Mouse (Mus musculus) right cerebral cortex, postnatal 10 days (tissue): ENCODE measurements around the gene Lrrc8d.
A peak's percentile ranks its signal among the peaks of the same experiment; 100 is the strongest.
"Not testable (repeated sequence)": the region's sequence is repeated elsewhere in the genome, so short reads cannot be mapped to it uniquely, and the experiment has no call there.

ENCODE experiments used
- DNase-seq, 2 experiments: peaks; one replicate each; pipeline ENCODE4 v3.0.0; 2021; ENCODE audit warnings: low spot score in 2 of 2

The Lrrc8d gene

DNA sequence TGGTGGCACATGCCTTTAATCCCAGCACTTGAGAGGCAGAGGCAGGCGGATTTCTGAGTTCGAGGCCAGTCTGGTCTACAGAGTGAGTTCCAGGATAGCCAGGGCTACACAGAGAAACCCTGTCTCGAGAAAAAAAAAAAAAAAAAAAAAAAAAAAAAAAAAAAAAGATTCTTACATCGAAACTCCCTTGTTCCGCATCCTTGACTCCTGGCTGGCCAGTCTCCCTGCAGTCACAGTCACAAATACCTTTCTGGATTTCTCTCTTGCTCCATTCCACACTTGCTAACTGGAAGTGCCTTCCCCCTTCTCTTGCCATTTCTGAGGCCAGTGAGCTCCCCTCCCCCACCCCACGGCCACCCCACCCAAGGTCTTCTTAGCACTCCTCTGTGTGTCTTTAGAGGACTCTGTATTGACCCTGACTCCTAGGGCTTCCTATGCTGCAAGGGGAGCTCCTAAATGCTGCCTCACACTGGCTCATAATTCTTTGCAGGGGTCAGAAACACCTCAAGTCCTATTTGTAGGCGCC lies 13.9 kb upstream of the Lrrc8d start:
- not testable (repeated sequence) for DNase-seq

- DNase-seq, result no peak
These were observed 13.3 kb upstream of the Lrrc8d start for GRCm38 (mm10) chr5:105686331-105686995.

DNA sequence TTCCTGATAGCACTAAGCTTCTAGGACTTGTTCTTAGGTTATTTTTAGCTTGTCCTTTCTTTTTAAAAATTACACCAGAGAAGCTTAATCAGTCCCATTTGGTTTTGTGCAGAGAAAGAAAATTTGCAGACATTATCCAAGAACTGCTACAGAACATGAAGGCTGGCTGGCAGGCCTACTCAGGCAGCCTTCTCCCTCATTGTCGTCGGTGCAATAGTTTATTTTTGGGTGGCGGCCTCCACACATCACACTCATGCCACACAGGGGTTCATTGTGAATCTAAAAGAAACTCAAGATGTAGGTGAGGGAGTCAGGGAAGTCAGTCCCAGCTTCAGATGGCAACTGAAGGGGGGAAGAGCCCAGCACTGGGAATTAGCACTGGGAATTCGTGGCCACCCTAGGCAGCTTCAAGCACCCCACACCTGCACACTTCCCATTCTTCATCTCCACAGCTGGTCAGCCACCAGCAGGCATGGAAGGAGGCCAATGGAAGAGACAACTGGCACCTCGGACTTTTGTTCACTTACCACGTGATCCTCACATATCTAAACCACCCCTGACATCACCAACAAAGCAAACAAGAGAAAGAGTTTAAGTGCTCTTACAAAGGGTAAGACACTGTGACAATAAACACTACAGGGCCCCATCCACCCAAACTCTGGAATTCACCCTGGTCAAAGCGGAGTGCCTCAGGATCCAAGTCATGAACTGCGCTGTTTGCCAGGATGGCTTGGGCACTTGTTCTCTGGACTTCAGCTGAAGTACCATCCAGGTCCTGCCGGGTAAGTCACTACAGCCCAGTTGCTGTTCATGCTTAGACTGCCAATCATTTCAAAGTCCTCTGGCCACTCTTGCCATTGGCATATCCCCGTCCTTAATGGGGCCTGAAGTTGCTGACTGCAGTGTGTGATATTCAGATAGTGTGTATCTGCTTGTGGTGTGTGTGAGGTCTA lies 9.0 kb upstream of the Lrrc8d start:
- no peak for DNase-seq

- DNase-seq, result no peak
These were observed 8.1 kb upstream of the Lrrc8d start for GRCm38 (mm10) chr5:105691645-105692044.

DNA sequence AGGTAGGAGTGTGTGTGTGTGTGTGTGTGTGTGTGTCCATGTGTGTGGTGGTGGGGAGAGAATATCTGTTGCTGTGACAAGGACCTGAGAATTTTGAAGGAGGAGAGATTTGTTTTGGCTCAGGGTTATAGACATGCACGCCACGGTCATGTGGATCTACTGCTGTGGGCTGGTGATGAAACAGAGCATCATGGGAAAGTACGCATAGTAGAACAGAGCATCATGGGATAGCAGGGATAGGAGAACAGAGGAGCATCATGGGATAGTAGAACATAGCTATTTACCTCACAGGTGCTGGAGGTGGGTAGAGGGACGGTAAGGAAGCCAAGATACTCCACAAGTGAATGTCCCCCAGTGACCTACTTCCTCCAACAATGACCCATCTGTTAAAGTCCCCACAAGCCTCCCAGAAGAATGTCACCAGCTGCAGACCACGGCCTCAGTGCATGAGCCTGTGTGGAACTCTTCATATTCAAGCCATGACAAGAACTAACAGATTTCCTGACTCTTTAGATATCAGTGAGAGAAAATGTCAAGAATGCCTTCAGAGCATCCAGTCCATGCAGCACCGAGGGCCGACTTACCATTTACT lies 5.3 kb upstream of the Lrrc8d start:
- no peak for DNase-seq

DNA sequence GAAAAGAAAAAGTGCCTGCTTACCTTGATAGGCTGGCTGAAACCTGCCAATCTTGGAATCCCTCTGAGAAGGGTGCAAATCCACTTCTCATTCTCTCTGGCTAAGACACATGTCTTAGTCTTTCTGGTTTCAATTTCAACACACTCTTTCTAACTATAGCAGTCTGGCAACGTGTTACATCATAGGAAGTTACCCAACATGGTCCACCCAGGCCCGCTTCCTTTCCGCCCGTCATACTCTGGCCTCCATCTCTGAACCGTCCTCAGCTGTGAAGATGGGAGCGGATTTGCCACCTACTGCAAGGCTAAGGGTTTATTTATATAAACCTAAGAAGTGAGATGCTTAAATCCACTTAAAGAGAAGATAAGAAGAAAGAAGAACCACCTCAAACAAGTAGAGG lies 3.7 kb upstream of the Lrrc8d start:
- DNase-seq, result no peak

- DNase-seq, result no peak
These were observed 1.9 kb upstream of the Lrrc8d start for GRCm38 (mm10) chr5:105697886-105698285.

DNA sequence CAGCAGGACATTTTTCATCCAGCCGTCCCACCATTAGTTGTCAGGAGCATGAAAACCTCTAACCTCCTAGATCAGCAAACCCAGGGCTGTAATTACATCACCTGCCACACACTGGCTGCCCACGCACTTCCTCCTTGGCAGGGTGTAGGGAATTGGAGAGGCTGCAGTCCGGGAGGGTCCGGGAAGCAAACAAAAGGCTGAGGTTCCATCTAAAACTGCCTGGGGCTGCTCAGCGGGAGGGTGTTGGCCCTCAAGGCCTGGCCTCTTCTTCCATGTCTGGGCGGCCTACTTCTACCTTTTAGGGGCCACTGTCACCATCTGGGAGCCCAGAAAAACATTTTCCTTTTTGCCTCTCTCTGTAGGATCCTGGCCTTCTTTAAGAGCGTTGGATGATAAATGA lies 1.1 kb upstream of the Lrrc8d start:
- no peak for DNase-seq

- DNase-seq, result peak; percentile 82 to 83
These were observed 492 bp downstream of the Lrrc8d start for GRCm38 (mm10) chr5:105700070-105700851.

DNA sequence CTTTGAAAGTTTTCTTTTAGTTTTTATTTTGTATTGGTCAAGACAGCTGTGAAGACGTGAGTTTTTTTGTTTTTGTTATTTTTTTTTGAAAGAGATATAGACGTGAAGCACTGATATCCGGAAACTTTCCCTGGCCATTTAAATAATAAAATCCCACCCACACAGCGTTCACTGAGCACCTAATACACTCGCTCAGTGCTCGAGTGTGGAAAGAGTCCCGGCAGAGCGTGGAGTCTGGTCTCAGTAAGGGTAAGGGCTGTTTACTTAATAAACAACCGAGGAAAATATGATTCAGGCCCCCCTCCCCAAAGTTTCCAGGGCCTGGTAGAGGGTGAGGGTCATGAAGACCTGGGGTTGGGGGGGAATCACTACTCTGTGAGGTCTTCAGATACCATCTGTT lies 1.6 kb downstream of the Lrrc8d start:
- DNase-seq, result no peak

- DNase-seq, result no peak
These were observed 2.1 kb downstream of the Lrrc8d start for GRCm38 (mm10) chr5:105701844-105702243.

DNA sequence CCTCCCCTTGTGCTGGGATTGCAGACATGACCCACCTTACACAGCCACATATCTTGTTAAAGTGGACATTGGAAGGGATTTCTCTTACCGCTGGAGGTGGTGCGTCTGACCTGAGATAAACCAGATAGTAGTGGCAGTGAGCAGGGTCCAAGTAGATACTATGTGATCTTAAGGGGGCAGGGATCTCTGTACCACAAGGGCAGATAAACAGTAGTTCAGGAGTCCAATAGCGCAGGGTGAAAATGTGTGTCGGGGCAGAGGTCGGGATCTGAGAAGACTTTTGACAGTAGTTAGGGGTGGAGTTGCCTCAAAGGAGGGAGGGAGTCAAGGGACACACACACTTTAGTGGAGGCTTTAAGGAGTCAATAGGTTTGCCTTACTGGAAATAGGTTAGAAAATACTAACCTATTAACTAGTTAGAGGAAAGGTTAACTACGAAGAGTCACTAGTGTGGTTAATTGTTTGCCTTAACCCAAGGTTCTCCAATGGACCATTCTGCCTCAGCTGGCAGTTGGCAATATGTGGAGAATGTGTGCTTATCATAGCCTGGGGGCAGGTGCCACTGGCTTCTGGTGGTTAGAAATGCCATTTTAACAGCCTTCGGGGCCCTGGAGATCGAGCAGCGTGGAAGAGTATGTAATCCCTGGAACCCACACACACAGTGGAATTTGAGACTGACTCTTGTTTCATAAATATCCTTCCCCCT lies 3.0 kb downstream of the Lrrc8d start:
- no peak for DNase-seq

GRCm38 (mm10) chr5:105703286-105703655 lies 3.5 kb downstream of the Lrrc8d start:
- no peak for DNase-seq

DNA sequence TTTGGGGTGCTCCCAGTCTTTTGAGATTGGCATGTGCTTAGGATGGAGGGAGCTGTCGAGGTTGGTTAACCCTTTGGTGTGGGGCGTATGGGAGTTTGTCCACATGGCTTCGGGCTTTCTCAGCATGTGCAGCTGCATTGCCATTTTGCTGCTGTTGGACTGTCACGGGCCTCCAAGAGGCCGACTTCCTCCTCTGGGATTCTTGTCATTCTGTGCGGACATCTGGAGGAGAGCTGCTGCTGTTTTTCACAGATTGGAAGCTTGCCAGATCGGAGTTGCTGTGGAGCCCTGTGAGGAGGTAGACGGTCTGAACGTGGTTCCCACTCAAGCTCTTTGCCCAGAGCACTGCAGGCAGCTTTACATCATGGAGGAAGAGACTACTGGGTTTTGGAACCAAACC lies 4.8 kb downstream of the Lrrc8d start:
- DNase-seq, result peak in 1 of 2 experiments; percentile 54

DNA sequence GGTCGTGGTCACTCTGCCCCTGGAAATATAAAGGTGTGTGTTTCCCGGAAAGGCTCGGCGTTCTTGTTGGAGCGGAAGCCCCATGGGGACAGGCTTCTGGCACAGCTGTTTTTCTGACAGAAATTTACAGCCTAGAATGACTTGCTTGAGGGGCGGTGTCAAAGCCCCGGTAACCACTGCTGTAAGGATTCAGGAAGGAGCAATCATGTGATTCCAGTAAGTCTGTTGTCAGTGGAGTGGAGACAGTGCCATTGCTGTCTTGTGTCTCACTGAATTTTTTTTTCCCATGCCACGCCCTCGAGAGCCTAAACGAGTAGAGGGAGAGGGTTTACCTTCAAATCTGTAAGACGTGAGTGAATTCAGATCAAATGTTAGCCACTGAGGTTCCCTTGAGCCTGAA lies 6.9 kb downstream of the Lrrc8d start:
- DNase-seq, result no peak

DNA sequence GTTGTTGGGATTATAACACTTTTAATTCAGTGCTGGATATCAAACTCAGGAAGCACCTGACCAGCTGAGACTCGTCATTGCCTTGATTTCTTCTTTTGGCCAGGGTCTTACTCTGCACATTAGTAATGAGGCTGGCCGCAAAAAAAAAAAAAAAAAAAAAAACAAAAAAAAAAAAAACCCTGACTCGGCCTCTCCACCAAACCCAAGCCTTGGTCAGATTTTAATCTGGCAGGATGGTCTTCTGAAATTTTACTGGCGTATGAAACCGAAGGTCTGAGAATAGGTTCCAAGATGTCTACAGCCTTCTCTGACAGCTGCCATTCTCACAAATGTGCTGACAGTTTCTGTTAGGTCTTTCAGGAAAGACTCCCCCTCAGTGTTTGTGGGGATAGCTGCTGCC lies 8.5 kb downstream of the Lrrc8d start:
- DNase-seq, result no peak

- no peak for DNase-seq
These were observed 10.7 kb downstream of the Lrrc8d start for GRCm38 (mm10) chr5:105710473-105710872.

- no peak for DNase-seq
These were observed 14.7 kb downstream of the Lrrc8d start for GRCm38 (mm10) chr5:105714446-105714845.

DNA sequence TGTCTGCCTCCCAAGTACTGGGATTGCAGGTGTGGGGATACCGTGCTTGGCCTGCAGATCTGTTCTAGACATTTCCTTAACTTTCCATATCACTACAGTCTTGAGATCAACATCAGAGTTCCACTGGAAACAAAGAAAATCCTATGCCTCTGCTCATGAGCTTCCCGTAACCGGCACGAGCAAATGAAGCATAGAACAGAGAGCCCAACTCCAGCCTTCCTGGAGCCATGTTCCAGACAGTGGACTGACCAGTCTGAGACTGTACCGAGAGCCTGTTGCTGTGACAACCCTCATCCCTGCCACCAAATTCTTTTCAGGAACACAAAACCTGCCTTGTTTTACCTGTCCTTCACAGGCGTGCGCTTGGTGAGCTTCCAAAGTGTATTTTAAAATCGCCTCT lies 15.3 kb downstream of the Lrrc8d start:
- no peak for DNase-seq

DNA sequence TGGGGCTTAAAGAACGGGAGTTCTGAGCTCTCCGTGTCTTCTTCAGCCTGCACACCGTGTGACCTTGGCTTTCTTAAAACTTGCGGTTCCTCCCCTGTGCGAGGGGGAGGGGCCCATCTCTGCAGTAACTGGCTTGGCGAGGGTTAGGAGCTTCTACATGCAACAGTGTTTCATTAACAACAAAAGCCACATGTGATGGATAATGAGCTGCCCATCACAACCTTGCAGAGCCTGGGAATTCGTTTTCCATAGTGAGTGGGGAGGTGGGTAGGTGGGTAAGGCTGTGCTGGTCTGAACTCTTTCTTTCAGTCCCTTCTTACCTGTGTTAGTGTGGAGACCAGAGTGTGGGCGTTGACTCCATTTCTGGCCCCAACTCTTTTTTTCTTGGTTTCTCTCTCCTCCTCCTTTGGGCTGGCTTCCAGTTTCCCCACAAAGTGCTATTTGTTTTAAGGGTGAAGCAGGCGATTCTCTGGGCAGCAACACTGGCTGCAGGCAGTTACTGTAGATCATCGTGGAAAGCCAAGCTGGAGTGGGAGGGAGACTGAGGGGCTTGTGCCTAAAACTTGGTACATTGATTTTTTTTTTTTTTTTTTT lies 15.9 kb downstream of the Lrrc8d start:
- peak; percentile 75 to 76 for DNase-seq

DNA sequence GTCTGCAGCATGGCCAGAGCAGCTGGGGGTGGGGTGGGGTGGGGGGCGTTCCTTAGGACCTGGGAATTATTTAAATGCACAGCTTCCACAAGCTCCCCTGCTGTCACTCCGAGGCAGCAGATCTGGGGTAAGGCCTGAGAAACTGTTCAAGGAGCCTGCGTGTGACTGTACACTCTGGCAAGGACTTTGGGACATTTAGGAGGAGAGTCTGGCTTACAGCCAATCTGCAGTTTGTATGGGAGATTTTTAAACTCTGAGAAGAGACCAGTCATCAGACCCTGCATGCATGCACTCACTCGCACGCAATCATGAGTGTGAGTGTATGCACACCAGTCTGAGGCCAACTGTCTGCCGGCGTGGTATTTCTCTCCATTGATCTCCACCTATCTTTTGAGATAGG lies 17.5 kb downstream of the Lrrc8d start:
- DNase-seq, result peak in 1 of 2 experiments; percentile 29
